Mouse (Mus musculus) 416B (cell line): ENCODE measurements around the gene Slc26a10.
"Not testable (repeated sequence)": the region's sequence is repeated elsewhere in the genome, so short reads cannot be mapped to it uniquely, and the experiment has no call there.

Experiments used
- DNase-seq: peaks from one replicate; pipeline ENCODE4 v3.0.0; 2011; ENCODE audit warnings: low read depth

Gene Slc26a10

GRCm38 (mm10) chr10:127162771-127163261 lies 17.6 kb downstream of the Slc26a10 start:
- peak; percentile 49 for DNase-seq

DNA sequence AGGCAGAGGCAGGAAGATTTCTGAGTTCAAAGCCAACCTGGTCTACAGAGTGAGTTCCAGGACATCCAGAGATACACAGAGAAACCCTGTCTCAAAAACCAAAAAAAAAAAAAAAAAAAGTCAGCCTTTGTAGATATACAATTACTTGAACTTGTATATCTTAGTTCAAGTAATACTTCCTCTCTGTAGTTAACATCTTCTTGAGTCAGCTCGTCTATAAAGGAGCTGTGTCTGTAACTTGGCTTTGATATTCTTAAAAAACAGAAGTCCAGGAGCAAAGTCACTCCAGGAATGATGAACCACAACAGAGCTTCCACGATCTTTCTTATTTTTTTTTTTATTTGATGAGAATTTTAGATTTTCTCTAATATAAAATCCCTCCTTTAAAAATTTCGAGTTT lies 19.7 kb downstream of the Slc26a10 start:
- DNase-seq, result no peak

DNA sequence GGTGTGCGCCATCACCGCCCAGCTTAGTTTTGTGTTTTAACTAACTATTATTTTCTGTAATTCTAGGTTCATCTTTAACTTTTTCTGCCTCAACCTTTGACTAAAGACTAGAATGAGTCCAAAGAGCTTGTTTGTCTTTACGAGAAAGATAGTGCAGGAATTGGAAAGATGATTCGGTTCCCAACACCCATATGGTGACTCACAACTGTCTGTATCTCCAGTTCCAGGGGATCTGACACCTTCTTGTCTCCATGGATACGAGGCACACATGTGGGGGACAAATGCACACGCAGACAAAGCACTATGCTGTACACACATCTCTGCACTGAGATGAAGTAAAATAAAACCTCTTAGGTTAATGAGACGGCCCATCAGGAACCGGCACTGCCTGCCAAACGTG lies 20.4 kb downstream of the Slc26a10 start:
- DNase-seq, result no peak

- DNase-seq, result no peak
Measured at GRCm38 (mm10) chr10:127158471-127158870, 22.0 kb downstream of the Slc26a10 start.

GRCm38 (mm10) chr10:127156511-127156910 lies 23.9 kb downstream of the Slc26a10 start:
- no peak for DNase-seq

- no peak for DNase-seq
Measured at GRCm38 (mm10) chr10:127156089-127156488, 24.4 kb downstream of the Slc26a10 start.

DNA sequence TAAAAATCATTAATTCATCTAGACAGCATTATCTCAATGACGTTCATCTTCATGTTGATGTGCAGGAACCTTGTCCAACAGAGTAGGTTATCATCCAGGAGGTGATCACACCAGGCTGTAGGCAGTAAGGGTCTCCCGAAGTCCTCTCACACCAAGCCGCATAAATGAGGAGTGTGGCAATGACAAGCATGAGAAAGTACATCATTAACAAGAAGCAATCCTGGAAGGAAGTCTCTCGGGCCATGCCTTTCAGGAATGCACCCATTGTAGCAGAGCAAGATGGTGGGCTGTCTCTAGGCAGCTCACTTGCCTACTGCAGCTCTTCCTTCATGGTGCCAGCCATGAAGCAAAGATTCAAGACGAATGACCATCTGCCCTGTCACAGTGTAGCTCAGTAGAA lies 25.8 kb downstream of the Slc26a10 start:
- DNase-seq, result no peak

- no peak for DNase-seq
Measured at GRCm38 (mm10) chr10:127154241-127154640, 26.2 kb downstream of the Slc26a10 start.

DNA sequence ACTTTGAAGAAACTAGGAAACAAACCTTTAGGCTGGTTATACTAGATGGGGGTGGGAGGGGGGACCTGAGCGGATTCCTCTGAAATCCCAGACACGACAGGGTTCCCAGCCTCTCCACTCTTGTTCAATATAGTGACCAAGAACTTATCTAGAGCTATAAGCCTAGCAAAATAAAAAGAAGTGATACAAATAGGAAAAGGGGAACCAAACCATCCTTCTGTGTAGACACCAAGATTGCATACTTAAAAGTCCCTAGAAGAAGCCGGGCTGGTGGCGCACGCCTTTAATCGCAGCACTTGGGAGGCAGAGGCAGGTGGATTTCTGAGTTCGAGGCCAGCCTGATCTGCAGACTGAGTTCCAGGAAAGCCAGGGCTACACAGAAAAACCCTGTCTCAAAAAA lies 27.1 kb downstream of the Slc26a10 start:
- DNase-seq, result no peak

DNA sequence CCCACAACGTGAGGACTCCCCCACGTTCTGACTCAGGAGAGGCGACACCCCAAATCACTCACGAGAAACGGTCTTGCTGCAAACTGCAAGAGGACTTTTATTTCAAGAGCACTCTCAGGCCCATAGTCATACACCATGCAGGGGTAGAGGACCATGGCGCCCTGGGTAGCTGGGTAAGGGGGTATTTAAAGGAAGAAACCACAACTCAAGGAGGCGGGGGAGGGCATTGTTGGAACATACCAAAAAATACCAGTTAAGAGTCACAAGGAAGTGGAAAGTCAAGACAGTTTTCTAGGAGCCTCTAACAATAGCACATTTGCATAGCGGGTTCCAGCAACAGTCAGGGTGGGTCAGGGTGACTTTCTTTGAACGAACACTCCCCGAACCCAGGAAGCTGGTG lies 27.9 kb downstream of the Slc26a10 start:
- not testable (repeated sequence) for DNase-seq

- peak; percentile 64 for DNase-seq
Measured at GRCm38 (mm10) chr10:127151233-127151632, 29.2 kb downstream of the Slc26a10 start.

DNA sequence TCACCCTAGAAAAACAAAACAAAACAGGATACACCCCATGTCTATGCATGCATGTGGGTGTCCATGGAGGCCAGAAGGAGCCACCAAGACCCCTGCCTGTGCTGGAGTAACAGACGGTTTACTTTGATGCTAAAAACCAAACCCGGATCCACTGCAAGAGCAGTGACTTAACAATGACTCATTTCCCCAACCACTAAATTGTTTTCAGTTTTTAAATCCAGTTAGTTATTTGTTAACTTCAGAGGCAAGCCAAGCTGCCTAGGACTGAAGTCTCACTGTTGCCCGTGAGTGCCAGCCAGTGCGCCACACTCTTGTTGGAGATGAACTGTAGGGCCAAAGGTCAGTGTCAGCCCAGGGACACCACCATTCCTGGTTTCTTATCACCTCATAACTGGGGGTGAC lies 30.0 kb downstream of the Slc26a10 start:
- peak; percentile 93 for DNase-seq

DNA sequence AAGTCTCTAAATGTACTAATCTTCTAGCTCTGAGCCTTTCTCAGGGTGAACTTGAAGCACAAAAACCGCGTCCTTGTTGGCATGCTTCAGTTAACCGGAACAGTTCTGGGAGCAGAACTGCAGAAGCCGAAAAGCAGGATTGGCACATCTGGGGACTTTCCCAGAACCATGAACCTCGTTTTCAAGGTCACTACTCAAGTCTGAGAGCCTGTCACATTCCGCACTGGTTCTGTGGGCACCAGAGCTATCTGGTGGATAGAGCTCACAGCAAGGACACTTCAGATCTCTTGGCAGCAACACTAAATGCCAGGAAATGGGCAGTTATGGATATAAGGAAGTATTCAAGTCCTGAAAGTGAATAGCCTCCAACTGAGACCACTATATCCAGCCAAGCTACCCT lies 33.3 kb downstream of the Slc26a10 start:
- no peak for DNase-seq

DNA sequence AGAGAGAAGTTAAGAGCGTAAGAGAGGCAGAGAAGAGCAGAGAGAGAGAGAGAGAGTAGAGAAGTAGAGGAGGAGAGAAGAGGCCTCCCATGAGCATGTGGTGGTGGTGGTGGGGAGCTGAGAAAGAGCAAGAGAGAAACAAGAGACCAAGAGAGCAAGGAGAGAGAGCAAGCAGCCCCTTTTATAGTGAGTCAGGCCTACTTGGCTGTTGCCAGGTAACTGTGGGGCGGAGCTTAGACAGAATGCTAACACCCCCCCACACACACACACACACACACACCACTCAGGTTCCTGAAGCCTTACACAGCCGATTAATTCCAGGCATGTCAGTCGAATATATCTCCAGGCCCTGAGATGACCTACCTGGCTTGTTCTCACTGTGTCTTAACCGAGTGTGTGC lies 35.1 kb downstream of the Slc26a10 start:
- no peak for DNase-seq

GRCm38 (mm10) chr10:127144536-127144935 lies 35.9 kb downstream of the Slc26a10 start:
- no peak for DNase-seq

- DNase-seq, result no peak
Measured at GRCm38 (mm10) chr10:127143228-127143627, 37.2 kb downstream of the Slc26a10 start.

- no peak for DNase-seq
Measured at GRCm38 (mm10) chr10:127141500-127141899, 38.9 kb downstream of the Slc26a10 start.

DNA sequence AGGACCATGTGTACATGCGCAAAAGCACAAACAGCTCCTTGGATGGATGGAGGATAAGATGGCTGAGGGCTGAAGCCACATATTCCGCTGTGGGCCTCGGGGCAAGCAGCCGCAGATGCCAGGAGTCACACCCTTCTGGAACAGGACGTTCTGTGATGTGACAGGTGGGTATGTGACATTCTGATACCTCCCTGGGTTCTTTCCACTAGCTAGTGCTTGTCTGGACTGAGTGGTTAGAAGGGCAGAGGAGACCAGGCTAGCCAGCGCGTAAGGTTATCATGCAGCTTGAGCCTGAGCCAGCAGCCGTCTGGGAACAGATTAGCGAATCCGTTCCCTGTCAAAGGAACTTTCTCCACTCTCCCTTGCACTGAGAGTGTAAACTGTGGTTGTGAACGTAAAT lies 39.5 kb downstream of the Slc26a10 start:
- no peak for DNase-seq

DNA sequence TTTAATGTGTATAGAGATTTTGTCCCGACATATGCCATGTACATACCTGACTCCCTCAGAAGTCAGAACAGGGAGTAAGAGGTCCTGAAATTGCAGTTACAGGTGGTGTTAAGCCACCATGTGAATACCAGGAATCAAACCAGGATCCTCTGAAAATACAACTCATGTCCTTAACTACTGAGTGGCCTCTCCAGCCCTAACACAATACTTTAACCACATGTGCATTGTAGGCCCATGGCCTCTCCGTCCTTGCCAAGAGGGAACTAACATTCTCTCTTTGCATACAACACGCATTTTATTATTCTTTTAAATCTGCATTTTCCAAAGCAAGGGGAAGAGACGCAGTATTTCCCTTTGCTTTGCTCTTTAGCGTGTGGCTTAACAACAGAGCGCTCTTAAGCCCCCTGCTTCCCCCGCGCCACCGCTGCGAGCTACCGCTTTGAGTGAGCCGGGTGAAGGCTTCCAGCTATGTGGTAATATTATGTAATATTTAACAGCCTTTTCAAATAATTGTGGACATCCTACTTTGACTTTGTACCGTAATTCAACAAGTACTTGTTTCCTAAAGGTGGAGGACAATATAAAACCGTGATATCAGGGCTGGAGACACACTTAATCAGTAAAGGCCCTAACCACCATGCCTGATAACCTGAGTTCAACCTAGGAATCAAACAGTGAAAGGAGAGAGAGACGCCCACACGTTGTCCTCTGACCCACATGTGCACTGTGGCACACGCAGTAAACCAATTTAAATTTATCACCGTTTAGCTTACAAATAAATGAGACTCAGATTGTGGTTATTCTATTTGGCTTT lies 41.9 kb downstream of the Slc26a10 start:
- DNase-seq, result no peak

DNA sequence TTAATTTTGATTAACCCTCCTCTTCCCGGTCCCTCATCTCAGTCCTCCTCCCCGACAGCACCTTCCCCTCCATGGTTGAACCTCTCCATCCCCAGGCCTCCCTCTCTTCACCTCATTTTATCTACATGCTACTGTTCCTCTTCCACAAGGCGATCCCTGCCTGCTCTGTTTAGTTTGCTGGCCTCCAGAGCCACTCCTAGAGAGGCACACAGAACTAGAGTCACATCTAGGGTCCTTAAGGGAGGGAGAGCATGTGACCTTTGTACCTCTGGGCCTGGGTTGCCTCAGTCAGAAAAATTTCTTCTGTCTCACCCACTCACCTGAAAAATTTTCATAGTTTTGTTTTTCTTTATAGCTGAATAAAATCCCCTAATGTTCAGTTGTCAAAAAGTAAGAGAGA lies 42.5 kb downstream of the Slc26a10 start:
- no peak for DNase-seq

DNA sequence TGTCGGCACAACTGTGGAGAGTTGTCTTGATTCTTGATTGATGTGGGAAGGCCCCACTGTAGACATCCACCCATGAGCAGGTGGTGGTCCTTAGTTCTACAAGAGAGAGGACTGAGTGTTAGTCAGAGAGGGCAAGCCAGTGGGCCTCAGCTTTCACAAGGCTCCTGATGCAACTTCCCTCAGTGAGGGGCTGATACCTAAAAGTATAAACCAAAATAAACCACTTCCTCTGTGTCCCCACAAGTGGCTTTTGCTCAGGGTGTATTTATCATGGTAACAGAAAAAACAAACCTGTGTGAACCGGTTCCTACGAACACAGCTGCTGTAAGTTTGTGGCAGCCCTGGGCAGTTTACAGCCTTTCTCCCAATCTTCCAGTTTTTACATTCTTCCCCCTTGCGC lies 43.9 kb downstream of the Slc26a10 start:
- DNase-seq, result peak; percentile 96

DNA sequence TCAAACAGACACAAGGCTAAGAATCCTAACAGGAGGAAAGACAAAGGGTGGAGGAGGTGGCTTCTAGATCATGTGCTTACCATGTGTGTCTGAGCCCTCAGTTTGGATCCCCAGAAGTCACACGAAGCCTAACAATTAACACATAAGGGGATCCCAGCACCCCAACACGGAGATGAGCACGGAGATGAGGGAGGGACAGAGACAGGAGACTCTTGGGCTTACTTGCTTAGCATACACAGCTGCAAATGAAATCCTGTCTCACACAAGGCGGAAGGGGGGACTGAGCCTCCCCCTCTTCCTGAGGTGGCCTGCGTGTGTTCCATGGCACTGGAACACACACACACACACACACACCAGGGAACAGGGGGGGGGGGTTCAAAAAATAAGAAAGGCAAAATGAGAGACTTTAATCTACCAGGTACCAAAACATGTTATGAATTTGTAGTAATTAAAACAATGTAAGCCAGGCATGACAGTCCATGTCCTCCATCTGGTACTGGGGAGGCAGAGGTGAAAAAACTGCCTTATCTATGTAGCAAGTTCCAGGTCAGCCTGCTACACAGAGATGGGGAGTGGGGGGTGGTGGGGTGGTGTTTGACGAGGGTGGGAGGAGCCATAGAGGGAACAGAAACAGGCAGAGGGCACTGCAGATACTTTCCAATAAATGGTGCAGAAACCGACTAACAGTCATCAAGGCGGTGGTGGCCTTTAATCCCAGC lies 45.2 kb downstream of the Slc26a10 start:
- DNase-seq, result peak; percentile 92

DNA sequence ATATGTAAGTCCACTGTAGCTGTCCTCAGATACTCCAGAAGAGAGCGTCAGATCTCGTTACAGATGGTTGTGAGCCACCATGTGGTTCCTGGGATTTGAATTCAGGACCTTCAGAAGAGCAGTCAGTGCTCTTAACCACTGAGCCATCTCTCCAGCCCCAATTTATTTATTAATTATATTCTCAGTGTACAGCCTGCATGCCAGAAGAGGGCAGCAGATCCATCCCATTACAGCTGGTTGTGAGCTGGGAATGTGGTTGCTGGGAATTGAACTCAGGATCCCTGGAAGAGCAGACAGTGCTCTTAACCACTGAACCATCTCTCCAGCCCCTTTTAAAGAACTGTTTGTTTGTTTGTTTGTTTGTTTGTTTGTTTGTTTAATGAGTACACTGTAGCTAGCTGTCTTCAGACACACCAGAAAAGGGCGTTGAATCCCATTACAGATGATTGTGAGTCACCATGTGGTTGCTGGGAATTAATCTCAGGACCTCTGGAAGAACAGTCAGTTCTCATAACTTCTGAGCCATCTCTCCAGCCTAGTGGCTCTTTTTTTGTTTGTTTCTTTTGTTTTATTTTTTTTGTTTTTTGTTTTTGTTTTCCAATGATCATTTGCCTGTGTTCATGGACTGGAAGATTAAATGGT lies 45.9 kb downstream of the Slc26a10 start:
- peak; percentile 76 for DNase-seq
